Mouse (Mus musculus): ENCODE results near the gene Nek10.

DNA sequence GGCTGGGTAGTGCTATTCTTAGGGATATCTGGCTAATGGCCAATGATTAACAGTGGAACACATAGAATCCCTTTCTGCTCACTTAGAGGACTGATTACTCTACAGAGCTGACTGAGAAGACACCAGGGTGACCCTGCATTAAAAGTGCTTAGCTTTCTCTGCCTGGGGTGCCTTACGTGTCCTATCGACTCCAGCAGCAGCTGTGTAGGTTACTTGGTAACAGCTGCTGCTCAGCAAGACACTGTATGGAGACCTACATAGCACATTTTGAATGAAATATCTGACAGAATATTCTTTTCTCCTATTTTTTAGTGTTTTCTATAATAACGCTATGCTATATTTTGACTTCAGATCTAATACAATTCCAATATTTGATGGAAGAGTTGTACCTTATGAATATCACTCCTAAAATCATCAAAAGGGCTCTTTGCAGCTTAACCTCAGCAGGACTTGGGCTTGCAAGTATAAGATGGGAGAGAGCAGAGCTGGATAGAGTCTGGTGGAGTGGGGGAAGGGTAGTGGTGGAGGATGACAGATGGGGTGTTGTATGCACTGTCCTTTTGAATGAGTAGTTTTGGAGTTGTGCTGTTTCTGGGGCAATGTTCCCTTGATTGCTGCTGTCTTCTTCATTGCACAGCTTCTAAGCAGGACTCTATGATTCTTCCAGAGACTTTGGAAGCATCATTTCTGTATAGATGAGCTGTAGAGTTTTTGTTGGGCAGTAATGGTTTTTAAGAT is 93.4 kb downstream of the Nek10 start:
- no peak for TF ChIP-seq CTCF (IDR thresholded peaks at IDR 0.05; ENCODE audit: borderline replicate concordance, insufficient read depth, low read depth, low read length)
- TF ChIP-seq POLR2A (IDR thresholded peaks at IDR 0.05; ENCODE audit: borderline replicate concordance, insufficient read depth, low read length), result no peak

All from cerebellum, adult 2 months (tissue).